Mouse (Mus musculus) inflammation-experienced regulatory T-cells, adult 6 months (primary cell): ENCODE measurements around the gene Haus3. TPM values are rescaled to one million over a fixed set of nuclear protein-coding genes. Genes with fewer than 3 reads are reported as not detected.

Experiments
- ATAC-seq: one replicate; pipeline ENCODE4 v1.8.0; 2017
- polyA plus RNA-seq, 3 experiments: library from polyadenylated mRNA; unstranded; fragments of 100-300 nt; shearing (Covaris generic); gene quantifications; one replicate each; pipeline ENCODE4 v1.2.1; 2017

Gene Haus3
- polyA plus RNA-seq, 3 experiments from 2014 or later: 87.3 to 95.6 (median 90.8) TPM

DNA sequence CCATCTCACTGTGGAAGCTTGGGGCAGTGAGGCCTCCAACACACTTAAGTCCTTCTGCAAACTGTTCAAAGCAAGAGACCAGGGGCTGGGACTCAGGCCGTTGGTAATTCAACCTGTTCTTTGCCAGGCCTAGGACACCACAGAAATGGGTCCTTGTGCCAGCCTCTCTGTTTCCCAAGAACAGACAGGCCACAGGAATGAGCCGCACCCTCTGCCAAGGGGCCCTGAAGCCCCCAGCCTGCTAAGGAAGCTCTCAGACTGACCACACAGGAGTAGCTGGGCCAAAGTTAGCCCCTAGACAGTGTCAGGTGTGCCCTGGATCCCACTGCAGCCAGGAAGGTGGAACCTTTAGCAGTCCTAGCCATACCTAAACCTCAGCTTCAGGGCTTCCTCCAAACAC, 17.1 kb upstream of the Haus3 start:
- no peak for ATAC-seq

DNA sequence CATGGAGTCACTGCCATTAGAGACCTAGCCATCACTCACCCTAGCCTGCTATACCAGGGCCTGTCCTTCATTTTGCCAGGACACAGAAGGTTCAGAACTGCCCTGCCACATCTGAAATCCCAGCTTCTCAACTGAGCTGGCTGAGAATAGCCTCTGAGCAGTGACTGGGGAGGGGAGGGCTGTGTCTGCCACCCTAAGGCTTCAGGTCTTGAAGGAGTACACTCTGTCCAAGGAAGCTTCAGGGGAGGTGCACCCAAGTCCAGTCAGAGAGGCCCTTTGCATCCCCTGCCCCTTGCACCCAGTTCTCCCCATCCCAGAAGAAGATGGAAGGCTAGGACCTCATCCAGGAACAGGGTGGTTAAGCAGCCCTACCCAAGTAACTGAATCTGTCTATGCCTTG, 16.5 kb upstream of the Haus3 start:
- no peak for ATAC-seq

DNA sequence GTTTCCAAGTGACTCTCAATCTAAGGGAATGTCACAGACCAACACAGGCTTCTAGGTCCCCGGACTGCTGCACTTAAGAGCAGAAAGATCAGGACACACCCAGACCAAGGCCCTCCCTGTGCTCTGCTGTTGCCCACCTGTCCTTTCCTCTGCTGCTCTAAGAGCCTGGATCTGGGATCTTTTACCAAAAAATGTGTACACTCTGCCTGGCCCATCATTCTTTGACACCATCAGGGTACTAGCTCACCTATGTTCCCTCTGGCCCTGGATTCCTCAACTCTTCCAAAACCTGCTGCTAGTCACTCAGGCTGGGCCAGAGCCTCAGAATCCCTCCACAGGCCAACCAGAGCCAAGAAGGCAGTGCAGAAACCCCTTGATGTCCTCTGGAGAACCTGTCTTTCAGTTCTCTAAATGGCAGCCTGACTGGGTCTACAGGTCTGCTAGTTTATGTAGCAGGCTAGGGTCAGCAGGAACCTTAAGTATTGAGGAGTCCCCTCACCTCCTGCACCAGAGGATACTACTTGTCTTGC, 15.8 kb upstream of the Haus3 start:
- no peak for ATAC-seq

DNA sequence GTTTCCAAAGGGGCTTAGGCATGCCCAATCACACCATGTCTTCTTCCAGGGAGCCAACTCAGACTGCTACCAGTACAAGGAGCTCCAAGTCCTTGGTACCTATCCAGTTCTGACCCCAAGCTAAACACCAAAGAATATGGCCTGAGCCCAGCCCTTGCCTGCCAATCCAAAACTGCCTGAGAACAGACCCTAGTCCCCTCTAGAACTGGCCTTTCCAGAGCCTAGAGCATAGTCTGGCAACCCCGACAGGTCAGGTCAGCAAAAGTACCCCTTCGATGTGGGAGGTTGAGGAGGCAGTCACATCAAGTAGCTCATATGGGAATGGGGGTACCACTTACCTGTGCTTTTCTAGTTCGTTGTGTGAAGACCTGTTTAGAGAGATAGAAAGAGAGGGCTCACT, 14.6 kb upstream of the Haus3 start:
- ATAC-seq: no peak

DNA sequence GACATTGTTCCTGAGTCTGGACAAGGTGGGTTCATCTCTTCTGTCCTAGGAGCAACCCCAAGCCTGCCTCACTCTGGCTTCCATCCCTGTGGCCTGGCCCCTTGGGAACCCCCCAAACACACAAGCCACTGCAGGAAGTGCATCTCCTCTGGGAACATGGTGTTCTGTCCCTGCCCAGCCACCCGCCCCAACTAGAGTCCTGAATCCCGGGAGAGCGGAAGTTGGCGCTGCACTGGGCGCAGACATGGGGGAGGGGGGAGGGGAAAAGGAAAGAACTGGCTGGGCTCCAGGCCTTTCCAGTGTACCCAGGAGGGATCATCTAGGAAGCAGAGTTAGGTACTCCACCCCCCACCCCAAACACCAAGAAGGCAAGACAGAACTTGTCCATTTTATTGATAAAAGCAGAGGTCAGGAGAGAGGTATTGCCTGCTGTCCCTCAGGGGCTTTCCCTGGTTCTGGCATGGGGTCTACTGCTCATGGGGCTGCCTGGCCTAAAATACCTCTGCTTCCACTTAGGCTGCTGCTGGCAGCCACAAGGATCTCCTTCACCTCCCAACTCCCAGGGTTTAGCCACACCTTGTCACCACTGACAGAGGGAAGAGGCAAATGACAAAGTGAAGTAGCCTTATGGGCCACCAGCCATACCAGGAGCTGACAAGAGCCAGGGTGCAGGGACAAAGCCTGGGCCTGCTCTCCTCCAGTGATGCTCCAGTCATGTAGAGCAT, 14.0 kb upstream of the Haus3 start:
- no peak for ATAC-seq

DNA sequence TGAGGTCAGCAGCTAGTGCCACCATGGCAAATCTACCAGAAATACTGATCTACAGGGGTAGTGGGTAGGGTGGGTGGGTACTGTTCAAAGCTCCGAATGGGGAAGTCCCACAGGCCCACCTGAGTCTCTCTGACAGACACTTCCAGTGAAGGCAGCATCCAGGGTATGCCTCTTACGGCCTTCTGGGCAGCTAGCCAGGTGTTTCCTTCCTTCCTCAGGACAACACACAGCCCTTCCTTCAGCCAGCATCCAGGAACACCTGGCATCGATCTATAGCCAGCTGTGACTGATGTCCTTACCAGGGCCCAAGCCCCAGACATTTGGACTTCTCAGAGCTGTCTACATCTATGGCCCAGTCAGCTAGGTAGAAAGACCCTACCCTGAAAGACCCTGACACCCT, 13.2 kb upstream of the Haus3 start:
- no peak for ATAC-seq

DNA sequence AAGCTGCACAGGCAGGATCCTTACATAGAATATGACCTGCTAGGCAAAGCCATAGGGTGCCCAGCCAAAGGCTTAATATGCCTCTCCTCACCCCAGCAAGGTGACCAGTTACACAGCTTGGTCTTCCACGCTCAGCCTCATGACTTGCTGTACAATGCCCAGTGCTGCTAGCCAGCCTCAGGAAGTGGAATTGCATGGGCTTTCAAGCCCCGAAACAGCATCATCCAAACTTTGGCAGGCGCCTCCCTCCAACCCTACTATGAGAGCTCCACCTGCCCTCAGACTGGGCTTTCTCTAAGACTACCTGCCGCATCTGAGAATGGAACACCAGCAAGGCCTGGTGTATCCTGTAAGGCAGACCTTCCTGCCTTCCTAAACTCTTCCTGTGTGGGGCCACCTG, 8.5 kb upstream of the Haus3 start:
- no peak for ATAC-seq

DNA sequence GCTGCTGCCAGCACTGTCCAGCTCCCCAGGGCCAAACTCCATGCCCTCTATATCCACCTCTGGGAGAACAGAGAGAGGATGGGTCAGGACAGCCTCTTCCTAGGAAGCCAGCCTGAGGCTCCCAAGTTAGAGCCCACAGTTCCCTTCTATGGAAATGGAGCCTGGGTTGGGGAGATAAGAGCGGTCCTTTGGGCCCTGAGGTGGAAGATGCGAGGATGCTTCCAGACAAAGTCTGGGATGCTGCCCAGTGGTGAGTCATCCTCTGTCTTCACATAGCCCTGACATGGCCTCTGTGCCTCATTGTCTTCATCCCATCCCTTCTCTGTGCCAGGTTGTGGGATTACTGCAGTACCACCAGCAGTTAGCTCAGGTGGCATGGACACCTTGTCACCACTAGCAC, 7.8 kb upstream of the Haus3 start:
- ATAC-seq: no peak

DNA sequence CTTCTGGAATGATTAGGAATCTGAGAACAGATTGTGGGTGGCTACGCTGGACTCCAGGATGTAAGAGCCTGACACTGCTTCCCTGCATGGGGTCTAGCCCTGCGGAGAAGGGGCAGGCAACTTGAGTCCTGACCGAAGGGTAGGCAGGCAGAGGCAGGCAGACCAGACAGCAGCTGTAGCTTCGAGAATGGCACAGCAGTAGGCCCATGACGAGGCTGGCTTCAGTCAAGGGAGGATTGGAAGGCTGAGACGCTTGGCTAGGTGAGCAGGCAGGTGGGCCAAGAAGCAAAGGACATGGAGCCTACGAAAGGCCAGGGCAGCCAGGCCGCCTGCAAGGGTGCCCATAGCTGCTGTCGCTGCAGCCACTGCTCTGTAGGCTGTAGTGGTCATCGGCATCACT, 7.4 kb upstream of the Haus3 start:
- ATAC-seq: no peak

DNA sequence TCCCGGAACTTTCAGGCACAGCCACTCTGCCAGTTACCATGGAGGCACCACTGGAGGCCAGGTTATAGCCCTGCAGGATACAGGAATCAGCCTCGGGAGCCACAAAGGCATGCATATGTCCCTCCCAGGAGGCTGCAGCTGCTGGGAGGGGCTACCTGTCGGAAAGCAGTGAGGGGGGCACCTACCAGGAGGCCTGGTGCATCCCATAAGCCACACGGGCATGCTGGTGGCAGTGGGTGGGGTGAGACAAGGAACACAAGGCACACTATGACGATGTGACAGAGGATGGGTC, 6.0 kb upstream of the Haus3 start:
- ATAC-seq: no peak

DNA sequence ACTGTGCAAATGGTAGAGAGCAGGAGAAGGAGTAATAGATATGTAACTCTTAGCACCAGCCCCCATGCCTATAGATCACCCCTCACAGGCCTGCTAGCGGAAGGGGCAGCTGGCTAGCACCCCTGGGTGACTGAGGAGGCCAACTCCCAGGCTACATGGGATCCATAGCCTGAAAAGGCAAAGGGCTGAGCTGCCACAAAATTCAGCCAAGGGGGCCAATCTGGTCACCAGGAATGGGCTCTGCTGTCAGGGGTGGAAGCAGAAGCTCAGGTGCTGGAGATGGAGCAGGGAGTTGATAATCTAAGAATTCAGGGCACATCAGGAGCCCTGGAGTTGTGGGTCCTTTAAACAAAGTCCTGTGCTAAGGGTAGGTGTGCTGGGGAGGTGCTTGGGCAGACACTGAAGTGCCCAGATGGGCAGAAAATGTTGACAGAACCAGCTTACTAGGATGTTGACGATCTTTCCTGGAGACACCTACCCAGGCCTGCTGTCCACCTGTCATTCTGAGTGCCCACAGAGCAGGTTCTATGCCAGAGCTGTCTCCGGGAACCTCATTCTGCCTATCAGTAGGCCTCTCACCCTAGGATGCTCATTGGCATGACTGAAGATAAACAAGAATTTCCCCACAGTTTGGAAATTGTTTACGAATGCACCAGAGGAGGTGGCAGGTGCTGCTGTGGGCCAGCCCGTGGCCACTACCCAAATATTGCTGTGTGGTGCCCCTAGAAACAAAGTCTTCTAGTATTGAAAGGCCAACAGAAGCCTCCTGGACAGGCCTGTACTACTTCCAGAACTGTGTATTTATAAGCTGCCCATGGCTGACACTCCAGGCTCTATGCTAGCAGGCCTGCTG, 5.4 kb upstream of the Haus3 start:
- no peak for ATAC-seq

DNA sequence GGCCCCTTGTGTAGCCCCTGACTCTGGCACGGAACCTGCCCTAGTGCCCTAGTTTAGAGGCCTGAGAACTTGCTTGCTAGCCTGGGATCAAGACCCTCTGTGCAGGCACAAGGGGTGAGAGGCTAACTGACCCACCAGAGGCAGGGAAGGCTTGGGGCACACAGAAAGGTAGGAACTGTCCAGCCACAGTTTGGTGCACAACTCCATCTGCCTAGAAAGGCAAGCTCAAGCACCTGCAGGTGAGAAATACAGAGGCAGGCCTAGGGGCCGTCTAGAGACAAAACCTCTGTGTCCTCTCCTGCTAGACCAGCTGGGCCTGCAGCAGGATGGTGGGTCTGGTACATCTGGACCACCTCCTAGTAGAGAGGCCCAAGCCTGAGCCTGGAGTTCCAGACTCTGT, 4.7 kb upstream of the Haus3 start:
- no peak for ATAC-seq

DNA sequence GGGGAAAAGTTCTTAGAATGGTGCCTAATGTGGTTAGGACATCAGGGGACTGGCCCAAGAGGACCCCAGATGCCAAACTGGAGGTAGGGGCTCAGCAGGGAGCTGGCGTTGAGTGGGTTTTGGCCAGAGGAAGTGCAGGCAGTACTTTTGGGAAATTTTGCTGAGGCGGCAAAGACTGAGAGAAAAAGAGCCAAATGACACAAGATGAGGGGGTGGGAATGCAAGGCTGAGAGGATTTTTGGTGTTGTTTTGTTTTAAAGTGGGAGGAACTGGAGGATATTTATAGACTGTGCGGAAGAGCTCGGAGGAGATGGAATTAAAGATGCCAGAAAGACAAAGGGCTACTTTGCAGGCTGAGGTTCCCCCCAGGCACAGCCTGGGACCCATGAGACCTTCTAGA, 1.4 kb upstream of the Haus3 start:
- no peak for ATAC-seq

DNA sequence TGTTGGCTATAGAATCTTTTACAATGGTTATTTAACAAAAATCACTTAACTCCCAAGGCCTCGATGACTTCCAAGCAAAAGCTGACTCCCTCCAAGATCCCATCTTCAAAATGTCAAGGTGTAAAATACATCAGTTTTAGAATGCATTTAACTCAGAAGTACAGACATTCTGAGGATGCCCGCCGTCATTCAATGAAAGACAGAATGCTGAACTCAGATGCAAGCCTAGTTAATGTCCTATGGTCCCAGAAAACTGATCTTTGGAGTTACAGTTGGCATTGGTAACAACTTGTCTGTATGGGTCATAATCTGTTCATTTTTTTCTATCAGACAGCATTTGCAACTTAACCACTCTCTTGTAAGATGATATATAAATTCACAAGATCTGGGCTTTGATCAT, 627 bp upstream of the Haus3 start:
- ATAC-seq: no peak

DNA sequence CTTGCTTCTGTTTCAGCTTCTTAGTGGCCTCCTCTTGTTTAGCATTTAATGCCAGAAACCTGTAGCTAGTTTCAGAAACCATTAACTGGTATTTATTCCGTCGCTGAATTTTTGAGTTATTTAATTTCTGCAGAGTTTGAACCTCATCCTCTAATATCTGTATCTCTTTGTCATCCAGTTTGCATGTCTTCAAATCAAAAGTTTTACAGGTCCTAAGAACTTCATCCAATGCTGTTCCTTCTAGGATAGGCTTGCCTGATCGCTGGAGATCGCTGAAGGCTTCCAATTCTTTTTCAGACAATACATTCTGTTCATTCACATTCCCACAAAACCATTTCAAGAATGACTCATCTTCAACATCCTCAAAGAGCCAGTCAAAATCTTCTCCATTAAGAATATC, 1.5 kb downstream of the Haus3 start:
- no peak for ATAC-seq

DNA sequence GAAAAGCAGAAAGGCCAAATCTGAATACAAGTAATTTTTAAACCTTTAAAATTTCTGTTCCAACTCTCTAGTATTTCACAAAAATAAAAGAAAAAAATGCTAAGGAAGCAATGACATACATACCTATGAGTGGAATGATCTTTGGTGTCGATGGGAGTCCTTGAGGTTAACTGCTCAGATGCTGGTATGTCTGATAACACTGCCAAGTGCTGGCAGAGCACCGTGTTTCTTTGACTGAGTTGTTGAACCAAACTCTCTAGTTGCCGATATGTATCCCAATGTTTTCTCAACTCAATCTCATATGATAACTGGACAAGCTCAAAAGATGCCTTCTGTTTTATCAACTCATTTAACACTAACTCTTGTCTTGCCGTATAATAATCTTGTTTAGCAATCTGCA, 3.5 kb downstream of the Haus3 start:
- no peak for ATAC-seq

DNA sequence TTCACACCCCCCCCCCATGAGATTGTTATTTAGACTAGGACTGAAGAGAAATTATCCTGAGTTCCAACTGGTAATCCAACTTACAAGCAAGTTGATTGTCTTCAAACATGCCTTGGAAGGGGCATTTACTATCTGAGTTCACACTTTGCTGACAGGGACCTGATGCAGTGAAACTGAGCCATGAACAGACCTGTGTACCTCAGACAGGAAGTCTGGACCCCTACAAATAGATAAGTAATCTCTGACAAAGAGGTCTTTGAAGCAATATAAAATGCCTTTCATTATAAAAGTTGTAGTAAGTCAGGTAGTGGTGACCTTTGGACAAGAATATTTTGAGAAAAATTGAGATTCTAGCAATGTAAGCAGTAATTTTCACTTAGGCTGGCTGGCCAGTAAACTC, 20.9 kb downstream of the Haus3 start:
- ATAC-seq: no peak

DNA sequence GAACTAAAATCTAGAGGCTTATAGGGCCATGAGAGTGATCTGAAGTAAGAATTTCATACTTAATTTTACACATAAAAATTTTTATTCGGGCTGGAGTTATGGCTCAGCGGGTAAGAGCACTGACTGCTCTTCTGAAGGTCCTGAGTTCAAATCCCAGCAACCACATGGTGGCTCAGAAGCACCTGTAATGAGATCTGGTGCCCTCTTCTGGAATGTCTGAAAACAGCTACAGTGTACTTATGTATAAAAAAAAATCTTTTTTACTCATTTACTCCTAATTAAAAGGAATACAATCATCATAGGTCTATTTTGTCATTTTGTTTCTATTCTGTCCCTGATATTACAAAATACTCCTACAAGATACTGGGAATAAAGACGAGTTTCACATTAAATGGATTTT, 21.8 kb downstream of the Haus3 start:
- no peak for ATAC-seq

DNA sequence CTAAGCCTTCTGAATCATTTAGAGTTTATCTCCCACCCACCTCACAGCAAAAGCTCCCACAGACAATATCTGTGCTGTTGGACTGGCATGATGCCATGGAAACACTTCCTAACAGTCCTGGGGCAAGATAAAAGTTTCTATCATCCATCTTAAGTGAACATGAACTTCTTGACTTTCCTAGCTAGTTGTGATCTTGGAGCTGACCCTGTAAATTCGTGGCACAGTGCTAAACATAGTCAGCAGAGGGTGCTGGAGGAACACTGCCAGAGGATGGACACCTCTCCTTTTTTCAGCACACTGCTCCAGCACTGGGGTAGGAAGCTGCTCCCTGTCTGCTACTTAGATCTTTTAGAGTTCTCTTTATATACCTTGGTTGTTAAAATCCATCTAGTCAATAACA, 29.6 kb downstream of the Haus3 start:
- ATAC-seq: peak; percentile 43

DNA sequence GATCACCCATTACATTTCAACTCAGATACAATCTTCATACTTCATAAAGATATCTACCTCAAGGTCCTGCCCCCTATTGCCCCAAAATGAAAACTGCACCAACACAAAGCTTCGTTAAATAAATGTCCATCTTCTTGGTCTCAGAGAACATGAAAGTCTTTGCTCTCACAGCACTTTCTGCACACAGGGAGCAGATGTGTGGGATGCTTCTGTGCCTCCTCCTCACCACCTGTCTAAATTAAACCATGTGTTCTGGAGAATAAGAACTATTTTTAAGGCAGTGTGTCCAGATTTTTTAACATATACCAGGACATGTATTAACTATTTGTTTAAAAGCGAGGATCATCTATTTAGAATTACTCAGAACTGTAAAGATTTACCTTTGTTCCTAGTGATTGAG, 36.6 kb downstream of the Haus3 start:
- no peak for ATAC-seq

DNA sequence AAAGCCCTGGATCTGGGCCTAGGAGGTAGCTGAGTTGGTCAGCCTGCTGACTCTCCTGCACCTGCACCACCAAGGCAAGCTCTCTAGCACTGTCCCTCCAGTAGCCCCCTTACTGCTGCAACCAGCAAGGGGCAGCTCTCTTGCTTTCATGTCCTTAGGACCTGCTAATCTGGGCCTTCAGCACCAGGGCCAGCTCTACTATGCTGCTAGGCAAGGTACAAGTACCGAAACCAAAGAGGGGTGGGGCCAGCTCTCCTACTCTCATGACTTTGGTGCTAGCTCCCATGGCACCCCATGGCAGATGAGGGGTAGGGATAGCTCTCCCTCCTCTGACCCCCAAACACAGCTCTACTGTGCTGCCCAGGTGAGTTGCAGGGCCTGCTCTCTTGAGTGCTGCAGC, 45.2 kb downstream of the Haus3 start:
- no peak for ATAC-seq

DNA sequence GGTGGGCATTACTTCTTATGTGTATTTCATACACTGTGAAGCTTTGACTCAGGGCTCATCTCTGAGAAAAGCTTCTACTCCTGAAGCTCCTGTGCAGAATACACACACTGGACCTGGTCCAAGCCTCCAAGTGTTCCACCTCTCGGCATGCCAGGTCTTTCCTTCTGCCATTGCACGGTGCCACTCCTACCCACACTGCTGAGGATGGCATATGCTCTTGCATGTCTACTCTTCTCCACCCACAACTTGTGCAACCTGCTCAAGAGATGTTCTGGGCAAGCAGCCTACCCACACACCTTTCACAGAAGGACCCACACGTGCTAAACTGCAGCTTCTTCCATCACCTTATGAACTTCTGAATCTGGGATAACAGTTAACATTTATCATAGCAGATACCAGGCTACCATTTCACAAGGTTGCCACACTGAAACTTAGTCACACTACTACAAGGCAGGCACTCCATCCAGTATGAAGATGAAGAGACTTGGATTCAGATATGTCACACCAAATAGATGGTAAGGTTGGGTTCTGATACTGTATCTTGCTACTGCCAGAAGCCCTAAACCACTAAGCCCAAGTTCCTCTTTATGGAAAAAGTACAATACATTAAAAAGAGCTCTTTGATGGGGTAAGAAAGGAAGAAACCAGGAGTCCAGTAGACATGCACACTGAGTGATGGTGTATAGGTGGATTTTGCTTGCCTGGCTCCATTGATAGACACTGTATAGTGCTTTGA, 50.0 kb downstream of the Haus3 start:
- ATAC-seq: no peak

DNA sequence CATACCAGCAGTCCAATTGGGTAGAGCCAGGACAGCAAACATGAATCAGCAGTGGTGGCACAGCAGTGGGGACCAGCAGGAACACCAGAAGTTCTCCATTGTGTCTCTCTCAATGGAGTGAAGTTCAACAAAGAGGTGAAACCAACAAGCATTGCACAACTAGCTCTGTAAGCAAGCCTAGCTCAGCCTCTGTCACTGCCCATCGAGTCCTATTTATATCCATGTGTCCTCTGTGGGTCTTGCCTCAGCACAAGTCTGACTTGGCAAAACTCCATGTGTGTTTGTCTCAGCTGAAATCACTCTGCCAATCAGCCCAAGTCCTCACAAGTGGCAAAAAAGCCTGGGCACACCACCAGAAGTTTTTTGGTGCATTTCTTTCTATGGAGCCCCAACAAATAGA, 63.6 kb downstream of the Haus3 start:
- ATAC-seq: no peak
